Mouse (Mus musculus): ENCODE measurements around the gene Mrpl52.

Mrpl52 gene

DNA sequence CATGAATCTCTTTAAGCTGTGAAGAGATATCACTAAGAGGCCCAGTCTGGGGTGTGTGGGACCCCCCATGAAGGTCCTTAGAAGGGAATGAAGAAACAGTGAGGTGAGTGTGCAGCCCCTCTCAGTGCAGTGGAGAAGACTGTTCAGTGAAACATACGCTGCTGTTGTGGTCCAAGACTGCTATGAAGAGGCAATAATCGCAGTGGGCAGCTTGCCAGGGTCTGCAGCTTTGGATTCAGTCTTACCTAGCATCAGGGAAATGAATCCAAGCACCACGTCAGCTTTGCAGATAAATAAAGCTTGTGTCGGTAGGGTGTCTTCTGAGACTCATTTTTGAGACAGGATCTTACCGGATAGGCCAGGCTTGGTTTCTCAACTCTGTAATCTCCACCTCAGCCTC, 46.0 kb downstream of the Mrpl52 start:
- peak; percentile 38 for DNase-seq (ENCODE audit: low spot score)

- DNase-seq (ENCODE audit: low spot score) = no peak
Measured at GRCm38 (mm10) chr14:54474744-54475143, 48.0 kb downstream of the Mrpl52 start.

DNA sequence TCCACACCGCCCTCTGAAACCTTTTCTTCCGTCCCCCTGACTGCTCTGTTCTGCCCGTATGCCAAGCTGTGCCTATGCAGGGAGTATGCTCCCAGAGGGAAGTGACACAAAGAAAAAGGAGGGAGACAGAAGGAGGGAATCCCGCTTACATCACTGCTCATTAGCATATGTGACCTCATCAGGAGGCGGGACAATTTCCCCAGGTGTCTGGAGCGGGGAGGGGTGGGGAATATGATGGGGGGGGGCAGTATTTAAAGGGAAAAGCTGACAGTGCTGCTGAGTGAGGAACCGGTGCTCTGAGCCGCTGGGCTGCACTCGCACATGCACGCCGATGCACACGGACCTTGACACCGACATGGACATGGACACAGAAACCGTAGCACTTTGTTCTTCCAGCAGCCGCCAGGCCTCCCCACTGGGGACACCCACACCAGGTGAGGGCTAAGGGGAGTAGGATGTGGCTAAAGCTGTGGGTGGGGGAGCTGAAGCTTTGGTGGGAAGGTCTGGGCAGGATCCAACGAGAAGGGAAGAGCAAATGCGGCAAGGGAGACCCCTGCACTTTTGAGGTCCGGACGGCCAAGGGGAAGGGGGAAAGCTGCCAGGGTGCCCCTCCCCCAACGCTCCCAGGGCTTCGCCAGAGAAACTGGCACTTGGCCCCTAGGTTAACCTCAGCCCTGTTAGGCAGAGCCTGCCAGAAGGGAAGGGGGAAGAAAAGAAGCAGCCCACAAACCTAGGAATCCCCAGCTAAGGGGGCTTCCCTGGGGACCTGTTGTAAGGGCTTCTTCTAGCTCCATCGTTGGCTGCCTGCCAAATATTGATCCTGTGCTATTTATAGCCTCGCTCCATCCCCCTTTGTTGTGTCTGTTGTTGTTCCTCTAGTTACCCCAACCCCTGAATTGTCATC, 49.5 kb downstream of the Mrpl52 start, which contains the start of gene Rem2:
Gene Rem2, plus strand, starts transcription at position 160 of the 904 bp plus-strand sequence.
- DNase-seq (ENCODE audit: low spot score) = peak; percentile 77

DNA sequence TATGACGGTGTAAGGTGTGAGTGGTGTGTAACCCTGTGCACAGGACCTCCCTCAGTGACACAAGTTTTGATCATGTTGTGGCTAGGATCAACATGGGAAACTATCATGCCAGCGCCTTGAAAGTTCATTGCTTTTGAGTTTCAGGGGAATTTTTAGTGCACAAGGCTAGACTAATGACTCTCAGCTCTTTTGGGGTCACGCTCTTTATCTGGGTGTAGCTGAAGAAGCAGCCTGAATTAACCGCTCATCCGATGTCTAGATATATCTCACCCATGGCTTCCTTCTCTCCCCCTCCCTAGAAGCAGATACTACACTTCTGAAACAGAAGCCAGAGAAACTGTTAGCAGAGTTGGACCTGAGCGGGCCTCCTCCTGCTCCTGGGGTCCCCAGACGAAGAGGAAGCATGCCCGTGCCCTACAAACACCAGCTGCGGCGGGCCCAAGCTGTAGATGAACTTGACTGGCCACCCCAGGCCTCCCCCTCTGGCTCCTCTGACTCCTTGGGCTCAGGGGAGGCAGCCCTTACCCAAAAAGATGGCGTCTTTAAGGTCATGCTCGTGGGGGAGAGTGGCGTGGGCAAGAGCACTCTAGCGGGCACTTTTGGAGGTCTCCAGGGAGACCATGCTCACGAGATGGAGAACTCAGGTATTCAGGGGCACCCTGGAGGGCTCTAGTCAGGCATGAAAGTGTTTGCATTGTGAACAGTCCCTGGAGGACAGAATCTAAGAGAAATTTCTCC, 50.6 kb downstream of the Mrpl52 start:
- DNase-seq (ENCODE audit: low spot score) = no peak
